Mouse (Mus musculus): ENCODE results near the gene 1810010H24Rik. TPM values are rescaled to one million over a fixed set of nuclear protein-coding genes. Genes with fewer than 3 reads are reported as not detected.
"Not testable (repeated sequence)": the region's sequence is repeated elsewhere in the genome, so short reads cannot be mapped to it uniquely, and the experiment has no call there.

Gene 1810010H24Rik
- polyA plus RNA-seq, 1 experiment from 2014 or later = 1.4 TPM

- WGBS = 84% methylated on average over 9 of the region's 9 CpGs
- H3K27ac ChIP-seq = peak overlapping the region; percentile 89
- peak overlapping the region; percentile 98 for H3K4me3 ChIP-seq
- no peaks in the 10 kb centered on the region for H3K27me3 ChIP-seq (ENCODE audit: low read depth, poor library complexity, severe bottlenecking)
- DNase-seq (ENCODE audit: low spot score) = no peak
- no peaks in the 10 kb centered on the region for H3K9me3 ChIP-seq (replicated peaks)
- H3K36me3 ChIP-seq = peaks cover 29% of the 10 kb centered on the region
- peaks cover 16% of the 10 kb centered on the region for H3K4me1 ChIP-seq
These were observed 25.4 kb upstream of the 1810010H24Rik start for GRCm38 (mm10) chr11:106999949-107000513.

- whole genome bisulfite sequencing = 62% methylated on average over 8 of the region's 8 CpGs
- DNase-seq (ENCODE audit: low spot score) = no peak
- H3K27ac ChIP-seq = peak overlapping the region; percentile 43; the same call in 1 of the 2 replicates
- H3K36me3 ChIP-seq = peaks cover 9% of the 10 kb centered on the region
- no peaks in the 10 kb centered on the region for H3K9me3 ChIP-seq (replicated peaks)
- no peak overlapping the region for H3K4me3 ChIP-seq
- H3K27me3 ChIP-seq (ENCODE audit: low read depth, poor library complexity, severe bottlenecking) = no peaks in the 10 kb centered on the region
- peaks cover 12% of the 10 kb centered on the region for H3K4me1 ChIP-seq
These were observed 23.5 kb upstream of the 1810010H24Rik start for GRCm38 (mm10) chr11:107001760-107002675.

GRCm38 (mm10) chr11:107005538-107005937 is 19.9 kb upstream of the 1810010H24Rik start:
- Histone ChIP-seq H3K27ac (no peak overlapping the region), H3K4me1 (peaks cover 12% of the 10 kb centered on the region), H3K9me3 (replicated peaks) (no peaks in the 10 kb centered on the region), H3K36me3 (no peaks in the 10 kb centered on the region), H3K4me3 (no peak overlapping the region), H3K27me3 (ENCODE audit: low read depth, poor library complexity, severe bottlenecking) (no peaks in the 10 kb centered on the region)
- no peak for DNase-seq (ENCODE audit: low spot score)
- WGBS = 95% methylated on average over 1 of the region's 1 CpGs

- Histone ChIP-seq H3K4me3 (no peak overlapping the region), H3K36me3 (no peaks in the 10 kb centered on the region), H3K9me3 (replicated peaks) (no peaks in the 10 kb centered on the region), H3K4me1 (peaks cover 16% of the 10 kb centered on the region), H3K27me3 (ENCODE audit: low read depth, poor library complexity, severe bottlenecking) (no peaks in the 10 kb centered on the region), H3K27ac (no peak overlapping the region)
- 94% methylated on average over 3 of the region's 3 CpGs for WGBS
- DNase-seq (ENCODE audit: low spot score) = no peak
These were observed 15.0 kb upstream of the 1810010H24Rik start for GRCm38 (mm10) chr11:107010447-107010846.

- no peak for DNase-seq (ENCODE audit: low spot score)
- Histone ChIP-seq H3K27ac (no peak overlapping the region), H3K27me3 (ENCODE audit: low read depth, poor library complexity, severe bottlenecking) (no peaks in the 10 kb centered on the region), H3K9me3 (replicated peaks) (no peaks in the 10 kb centered on the region), H3K4me3 (peak overlapping the region; percentile 62), H3K4me1 (peaks cover 16% of the 10 kb centered on the region), H3K36me3 (no peaks in the 10 kb centered on the region)
- 72% methylated on average over 7 of the region's 7 CpGs for WGBS
These were observed 14.3 kb upstream of the 1810010H24Rik start for GRCm38 (mm10) chr11:107011171-107011570.

GRCm38 (mm10) chr11:107011669-107012323 is 13.7 kb upstream of the 1810010H24Rik start:
- Histone ChIP-seq H3K4me1 (peaks cover 17% of the 10 kb centered on the region), H3K27ac (peak overlapping the region; percentile 91), H3K9me3 (replicated peaks) (no peaks in the 10 kb centered on the region), H3K36me3 (no peaks in the 10 kb centered on the region), H3K4me3 (peak overlapping the region; percentile 62), H3K27me3 (ENCODE audit: low read depth, poor library complexity, severe bottlenecking) (no peaks in the 10 kb centered on the region)
- peak; percentile 41 for DNase-seq (ENCODE audit: low spot score)
- 41% methylated on average over 18 of the region's 18 CpGs for WGBS

GRCm38 (mm10) chr11:107012324-107013017 is 13.0 kb upstream of the 1810010H24Rik start:
- peak; percentile 99 for DNase-seq (ENCODE audit: low spot score)
- WGBS = under 1% methylated on average over 37 of the region's 37 CpGs

GRCm38 (mm10) chr11:107014020-107014585 is 11.4 kb upstream of the 1810010H24Rik start:
- H3K27me3 ChIP-seq (ENCODE audit: low read depth, poor library complexity, severe bottlenecking) = no peaks in the 10 kb centered on the region
- WGBS = 73% methylated on average over 11 of the region's 11 CpGs
- no peak for DNase-seq (ENCODE audit: low spot score)

More at GRCm38 (mm10) chr11:107012324-107013017, 13.0 kb upstream of the 1810010H24Rik start:
- no peaks in the 10 kb centered on the region for H3K36me3 ChIP-seq
- peak overlapping the region; percentile 62 for H3K4me3 ChIP-seq
- peaks cover 21% of the 10 kb centered on the region for H3K4me1 ChIP-seq
- peak overlapping the region; percentile 91 for H3K27ac ChIP-seq
- H3K9me3 ChIP-seq (replicated peaks) = no peaks in the 10 kb centered on the region
- H3K27me3 ChIP-seq (ENCODE audit: low read depth, poor library complexity, severe bottlenecking) = no peaks in the 10 kb centered on the region

GRCm38 (mm10) chr11:107014597-107015309 is 10.7 kb upstream of the 1810010H24Rik start:
- Histone ChIP-seq H3K4me3 (no peak overlapping the region), H3K27ac (no peak overlapping the region)

More at GRCm38 (mm10) chr11:107014020-107014585, 11.4 kb upstream of the 1810010H24Rik start:
- H3K36me3 ChIP-seq = no peaks in the 10 kb centered on the region
- no peak overlapping the region for H3K4me3 ChIP-seq
- H3K9me3 ChIP-seq (replicated peaks) = no peaks in the 10 kb centered on the region
- no peak overlapping the region for H3K27ac ChIP-seq
- H3K4me1 ChIP-seq = peaks cover 15% of the 10 kb centered on the region

GRCm38 (mm10) chr11:107015535-107016187 is 9.8 kb upstream of the 1810010H24Rik start:
- not testable (repeated sequence) for H3K36me3 ChIP-seq; H3K4me3 ChIP-seq; DNase-seq (ENCODE audit: low spot score); H3K27ac ChIP-seq; H3K9me3 ChIP-seq (replicated peaks); H3K27me3 ChIP-seq (ENCODE audit: low read depth, poor library complexity, severe bottlenecking)
- WGBS = 74% methylated on average over 11 of the region's 11 CpGs
- H3K4me1 ChIP-seq = peaks cover 14% of the 10 kb centered on the region

More at GRCm38 (mm10) chr11:107014597-107015309, 10.7 kb upstream of the 1810010H24Rik start:
- Histone ChIP-seq H3K27me3 (ENCODE audit: low read depth, poor library complexity, severe bottlenecking) (no peaks in the 10 kb centered on the region), H3K9me3 (replicated peaks) (no peaks in the 10 kb centered on the region), H3K36me3 (no peaks in the 10 kb centered on the region), H3K4me1 (peaks cover 14% of the 10 kb centered on the region)
- 40% methylated on average over 14 of the region's 14 CpGs for WGBS
- no peak for DNase-seq (ENCODE audit: low spot score)

- Histone ChIP-seq H3K36me3 (no peaks in the 10 kb centered on the region), H3K27ac (no peak overlapping the region), H3K27me3 (ENCODE audit: low read depth, poor library complexity, severe bottlenecking) (no peaks in the 10 kb centered on the region), H3K9me3 (replicated peaks) (no peaks in the 10 kb centered on the region), H3K4me1 (peaks cover 7% of the 10 kb centered on the region), H3K4me3 (no peak overlapping the region)
- 35% methylated on average over 1 of the region's 1 CpGs for WGBS
- no peak for DNase-seq (ENCODE audit: low spot score)
These were observed 8.6 kb upstream of the 1810010H24Rik start for GRCm38 (mm10) chr11:107016893-107017292.

All from limb, embryonic 10.5 days (tissue).